Mouse (Mus musculus): Measurements from ENCODE around the gene Ccdc106.

DNA sequence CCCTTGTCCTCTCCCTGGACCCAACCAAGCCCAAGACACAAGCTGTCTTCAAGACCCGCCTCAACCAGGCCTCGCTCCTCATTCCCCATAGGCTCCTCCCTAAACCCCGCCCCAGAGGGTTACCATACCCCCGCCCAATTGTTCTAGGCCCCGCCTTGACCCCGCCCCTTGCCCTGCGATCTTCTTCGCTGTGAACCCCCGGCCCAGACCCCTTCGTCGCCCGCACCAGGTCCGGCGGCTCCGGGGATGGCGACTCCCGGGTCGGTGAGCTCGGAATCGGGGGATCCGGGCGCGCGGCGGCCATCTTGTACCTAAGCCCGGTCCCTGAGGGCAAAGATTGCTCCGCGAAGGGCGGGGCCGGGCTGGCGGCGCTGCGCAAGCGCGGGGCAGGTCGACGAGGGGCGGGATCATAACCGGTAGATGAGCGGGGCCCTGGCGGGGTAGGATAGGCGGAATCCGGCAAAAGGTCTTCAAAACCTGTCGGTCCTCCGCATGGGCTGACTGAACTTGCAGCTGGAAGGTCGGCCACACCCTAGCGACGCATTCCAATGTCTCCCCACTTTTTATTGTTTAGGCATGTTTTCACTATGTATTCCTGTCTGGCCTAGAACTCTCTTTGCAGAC, 17.9 kb downstream of the Ccdc106 start, which contains the start of gene Zfp784:
- TF ChIP-seq ZNF384 (IDR thresholded peaks at IDR 0.05; ENCODE audit: low read depth, low read length): no peak
- TF ChIP-seq HCFC1 (IDR thresholded peaks at IDR 0.05; ENCODE audit: borderline replicate concordance, insufficient read depth, low read length): no peak

Measured in ES-E14 (cell line).